In the genomic region with DNA sequence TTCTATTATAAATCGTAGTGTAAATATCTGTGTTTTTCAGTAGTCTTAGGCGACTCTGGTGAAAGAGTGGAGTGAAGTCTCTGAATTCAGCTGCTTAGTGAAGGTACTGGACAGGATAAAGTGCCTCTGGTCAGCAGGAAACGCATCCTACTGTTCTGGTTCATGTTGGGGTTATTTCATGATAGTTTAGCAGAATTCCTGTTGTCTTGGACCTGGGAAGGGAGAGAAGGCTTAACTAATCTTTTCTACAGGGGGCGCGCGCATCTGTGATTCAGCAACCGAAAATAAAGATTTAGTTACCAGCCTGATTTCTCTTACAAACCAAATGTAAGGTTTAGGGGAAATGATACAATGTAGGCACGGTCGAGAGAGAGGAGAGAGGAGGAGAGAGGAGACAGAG, we compare ENCODE assay signal across 8 mouse cellular contexts. TPM values are rescaled to one million over a fixed set of nuclear protein-coding genes. Genes with fewer than 3 reads are reported as not detected.
A peak's percentile ranks its signal among the peaks of the same experiment; 100 is the strongest.
DNase-seq lines count a peak whose midpoint lies in the region; ATAC-seq and TF ChIP-seq lines count a peak whose summit lies in the region.

No protein-coding gene starts in this region.

- H3K36me3 ChIP-seq in E14TG2a.4 (ENCODE audit: insufficient read depth, low read length) = peaks cover 29% of the 10 kb centered on the region
- peaks cover 14% of the 10 kb centered on the region for H3K36me3 ChIP-seq in embryonic facial prominence, embryonic 12.5 days
- 0 out of 2 replicates have a peak, but pooled peaks cover 4% of the 10 kb centered on the region for H3K36me3 ChIP-seq in midbrain, embryonic 11.5 days (ENCODE audit: control insufficient read depth, insufficient read depth, low read length)

- H3K27ac ChIP-seq in embryonic facial prominence, embryonic 12.5 days = peak overlapping the region; percentile 97
- peak overlapping the region; percentile 65; the same call in 1 of the 2 replicates for H3K27ac ChIP-seq in midbrain, embryonic 11.5 days (ENCODE audit: low read depth, low read length)

- no peaks in the 10 kb centered on the region for H3K27me3 ChIP-seq in E14TG2a.4 (ENCODE audit: insufficient read depth, low read length)
- no peaks in the 10 kb centered on the region for H3K27me3 ChIP-seq in embryonic facial prominence, embryonic 12.5 days
- peaks cover under 1% of the 10 kb centered on the region; the same call in 1 of the 2 replicates for H3K27me3 ChIP-seq in midbrain, embryonic 11.5 days (ENCODE audit: control insufficient read depth, insufficient read depth, low read length)

- intact Hi-C loops in heart, postnatal 36 days (cut with DNase I) = loop anchor here (5.0 kb wide), 1 partner anchor 36 kb away; a partner anchor contains a TSS
- intact Hi-C loops in left cerebral cortex, postnatal 25 days (cut with DNase I) = no loop called here

- H3K9ac ChIP-seq in embryonic facial prominence, embryonic 12.5 days = peak overlapping the region; percentile 44
- peak overlapping the region; percentile 61 for H3K9ac ChIP-seq in midbrain, embryonic 11.5 days (ENCODE audit: low read length)

- peak; percentile 30 to 37 for DNase-seq in cerebellum, postnatal 14 days
- DNase-seq in heart, postnatal 36 days = peak; percentile 41 to 59
- DNase-seq in left cerebral cortex, postnatal 25 days (ENCODE audit: low spot score in 2 of 2) = peak; percentile 41 to 46
- DNase-seq in midbrain, embryonic 11.5 days (ENCODE audit: low spot score, missing footprints) = no peak
- DNase-seq in yolk sac, embryonic 10.5 days (ENCODE audit: low spot score) = peak; percentile 44

- no peak for TF ChIP-seq CTCF in E14TG2a.4 (conservative IDR thresholded peaks at IDR 0.05; ENCODE audit: low read length)

- no peaks in the 10 kb centered on the region for H3K9me3 ChIP-seq in E14TG2a.4 (ENCODE audit: low read length)
- H3K9me3 ChIP-seq in embryonic facial prominence, embryonic 12.5 days = no peaks in the 10 kb centered on the region
- no peaks in the 10 kb centered on the region for H3K9me3 ChIP-seq in midbrain, embryonic 11.5 days (ENCODE audit: control insufficient read depth, low read length)

- 16% methylated on average over 9 of the region's 9 CpGs for WGBS in embryonic facial prominence, embryonic 12.5 days
- WGBS in midbrain, embryonic 11.5 days = 20% methylated on average over 9 of the region's 9 CpGs

- H3K4me2 ChIP-seq in embryonic facial prominence, embryonic 12.5 days (replicated peaks) = peak overlapping the region; percentile 96
- peak overlapping the region; percentile 68 for H3K4me2 ChIP-seq in midbrain, embryonic 11.5 days

- H3K4me3 ChIP-seq in E14TG2a.4 (replicated peaks; ENCODE audit: low read length) = peak overlapping the region; percentile 81
- peak overlapping the region; percentile 99 for H3K4me3 ChIP-seq in embryonic facial prominence, embryonic 12.5 days
- peak overlapping the region; percentile 98 for H3K4me3 ChIP-seq in midbrain, embryonic 11.5 days (ENCODE audit: low read depth, low read length)

- H3K4me1 ChIP-seq in E14TG2a.4 (replicated peaks; ENCODE audit: low read depth, low read length) = peaks cover 70% of the 10 kb centered on the region
- peaks cover 23% of the 10 kb centered on the region for H3K4me1 ChIP-seq in embryonic facial prominence, embryonic 12.5 days
- peaks cover 11% of the 10 kb centered on the region for H3K4me1 ChIP-seq in midbrain, embryonic 11.5 days (ENCODE audit: control insufficient read depth, insufficient read depth, low read length)

- ATAC-seq in cerebellum, adult (ENCODE audit: insufficient number of reproducible peaks, low FRiP score, low TSS enrichment) = no peak
- ATAC-seq in embryonic facial prominence, embryonic 12.5 days (ENCODE audit: insufficient number of reproducible peaks, insufficient read depth, low FRiP score, low TSS enrichment) = no peak
- ATAC-seq in midbrain, embryonic 11.5 days (ENCODE audit: low FRiP score) = no peak

RNA-seq across cellular contexts. Expression of a gene that starts 0.9 kb away (rescaled TPM):
- polyA plus RNA-seq in embryonic facial prominence, embryonic 12.5 days (2016; fragmentation: Nextera tagmentation; extraction: Ambion mirVana) = 495 and 504 TPM in 2 replicates
- total RNA-seq in heart, postnatal 36 days (2021) = 100 to 1,000 TPM; 376 to 394 TPM
- total RNA-seq in left cerebral cortex, postnatal 25 days (2021) = 100 to 1,000 TPM; 188 to 195 TPM
- 467 and 471 TPM in 2 replicates for polyA plus RNA-seq in midbrain, embryonic 11.5 days (2014; fragmentation: Nextera tagmentation; extraction: Ambion mirVana)

RNA-seq across cellular contexts. Expression of a gene that starts 4.1 kb away (rescaled TPM):
- 12.4 and 15.6 TPM in 2 replicates for polyA plus RNA-seq in embryonic facial prominence, embryonic 12.5 days (2016; fragmentation: Nextera tagmentation; extraction: Ambion mirVana)
- total RNA-seq in heart, postnatal 36 days (2021) = not detected
- total RNA-seq in left cerebral cortex, postnatal 25 days (2021) = not detected
- polyA plus RNA-seq in midbrain, embryonic 11.5 days (2014; fragmentation: Nextera tagmentation; extraction: Ambion mirVana) = 2.2 and 2.5 TPM in 2 replicates

RNA-seq across cellular contexts. Expression of a gene that starts 5.0 kb away (rescaled TPM):
- 128 and 143 TPM in 2 replicates for polyA plus RNA-seq in embryonic facial prominence, embryonic 12.5 days (2016; fragmentation: Nextera tagmentation; extraction: Ambion mirVana)
- total RNA-seq in heart, postnatal 36 days (2021) = 10 to 100 TPM; 23.5 to 23.6 TPM
- total RNA-seq in left cerebral cortex, postnatal 25 days (2021) = 10 to 100 TPM; 13.9 to 16.1 TPM
- 118 and 128 TPM in 2 replicates for polyA plus RNA-seq in midbrain, embryonic 11.5 days (2014; fragmentation: Nextera tagmentation; extraction: Ambion mirVana)

RNA-seq across cellular contexts. Expression of a gene that starts 8.4 kb away (rescaled TPM):
- polyA plus RNA-seq in embryonic facial prominence, embryonic 12.5 days (2016; fragmentation: Nextera tagmentation; extraction: Ambion mirVana) = not detected in 2 replicates
- not detected for total RNA-seq in heart, postnatal 36 days (2021)
- total RNA-seq in left cerebral cortex, postnatal 25 days (2021) = under 1 TPM; 0.46 to 0.62 TPM
- polyA plus RNA-seq in midbrain, embryonic 11.5 days (2014; fragmentation: Nextera tagmentation; extraction: Ambion mirVana) = 0.48 and 0.77 TPM in 2 replicates

RNA-seq across cellular contexts. Expression of a gene that starts 25.7 kb away (rescaled TPM):
- polyA plus RNA-seq in embryonic facial prominence, embryonic 12.5 days (2016; fragmentation: Nextera tagmentation; extraction: Ambion mirVana) = 62.6 and 64.2 TPM in 2 replicates
- total RNA-seq in heart, postnatal 36 days (2021) = 10 to 100 TPM; 29.7 to 32.4 TPM
- 10 to 100 TPM; 39.9 to 40.9 TPM for total RNA-seq in left cerebral cortex, postnatal 25 days (2021)
- polyA plus RNA-seq in midbrain, embryonic 11.5 days (2014; fragmentation: Nextera tagmentation; extraction: Ambion mirVana) = 69.1 and 76.0 TPM in 2 replicates
